Mouse (Mus musculus) cerebellum, adult 11 months (tissue): ENCODE data around the gene Grid2ip.

Experiments used
- DNase-seq: peaks from one replicate; pipeline ENCODE4 v3.0.0; 2022

The Grid2ip gene

GRCm38 (mm10) chr5:143421484-143421883, 64.3 kb downstream of the Grid2ip start:
- no peak for DNase-seq

- no peak for DNase-seq
Measured at GRCm38 (mm10) chr5:143422990-143423389, 65.9 kb downstream of the Grid2ip start.

GRCm38 (mm10) chr5:143423899-143424519, 66.9 kb downstream of the Grid2ip start:
- DNase-seq: peak; percentile 43

GRCm38 (mm10) chr5:143434421-143434820, 77.3 kb downstream of the Grid2ip start:
- DNase-seq: peak; percentile 13

GRCm38 (mm10) chr5:143441298-143441697, 84.2 kb downstream of the Grid2ip start:
- DNase-seq: no peak

- DNase-seq: no peak
Measured at GRCm38 (mm10) chr5:143441753-143442152, 84.6 kb downstream of the Grid2ip start.
